Mouse (Mus musculus): ENCODE measurements around the gene Rin3. TPM values are rescaled to one million over a fixed set of nuclear protein-coding genes. Genes with fewer than 3 reads are reported as not detected.

Rin3 gene
- total and polyA plus RNA-seq, 2 experiments from 2014 or later = 4.6 to 13.4 TPM

DNA sequence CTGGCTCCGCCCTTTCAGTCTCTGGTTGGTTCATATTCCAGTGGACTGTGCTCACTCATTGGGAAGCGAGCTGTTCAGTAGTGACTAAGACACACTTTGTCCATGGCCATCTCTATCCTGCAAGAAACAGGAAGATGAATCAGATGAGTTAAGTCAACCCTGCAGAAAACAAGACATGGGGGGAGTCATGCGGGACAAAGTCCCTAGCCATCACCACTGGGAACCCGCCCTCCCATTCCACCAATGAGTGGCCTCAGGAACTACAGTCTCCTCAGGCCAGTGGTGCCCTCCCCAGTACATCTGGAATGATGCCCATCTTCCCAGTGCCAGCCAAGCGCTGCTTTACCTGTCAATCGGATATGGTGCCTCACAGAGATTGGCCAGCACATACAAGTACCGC, 111.6 kb downstream of the Rin3 start:
- H3K27me3 ChIP-seq (ENCODE audit: control insufficient read depth, insufficient read depth, low read length) = no peaks in the 10 kb centered on the region
- H3K4me1 ChIP-seq (ENCODE audit: control insufficient read depth, insufficient read depth) = peaks cover 3% of the 10 kb centered on the region; the same call in 1 of the 2 replicates
- no peaks in the 10 kb centered on the region for H3K9me3 ChIP-seq (replicated peaks; ENCODE audit: control insufficient read depth, low read length)
- 88% methylated on average over 7 of the region's 7 CpGs for WGBS
- no peak for TF ChIP-seq CTCF (IDR thresholded peaks at IDR 0.05; ENCODE audit: low read depth)
- no peak for TF ChIP-seq EP300 (IDR thresholded peaks at IDR 0.05; ENCODE audit: low read depth)
- H3K36me3 ChIP-seq (replicated peaks; ENCODE audit: control insufficient read depth, insufficient read depth, low read length) = peaks cover 64% of the 10 kb centered on the region
- H3K27ac ChIP-seq (ENCODE audit: low read depth) = no peak overlapping the region
- H3K4me3 ChIP-seq (ENCODE audit: low read depth, low read length) = no peak overlapping the region
- ATAC-seq (ENCODE audit: insufficient read depth, low read depth) (no peak), DNase-seq (ENCODE audit: low spot score) (no peak)
- no peak overlapping the region for H3K4me2 ChIP-seq (ENCODE audit: low read depth, low read length)
- no peak overlapping the region for H3K9ac ChIP-seq (replicated peaks; ENCODE audit: low read depth, low read length)

GRCm38 (mm10) chr12:102395537-102395936, 112.7 kb downstream of the Rin3 start:
- no peak for DNase-seq (ENCODE audit: low spot score)
- TF ChIP-seq CTCF (IDR thresholded peaks at IDR 0.05; ENCODE audit: low read depth) = no peak
- no peak for TF ChIP-seq EP300 (IDR thresholded peaks at IDR 0.05; ENCODE audit: low read depth)
- H3K9me3 ChIP-seq (replicated peaks; ENCODE audit: control insufficient read depth, low read length) = no peaks in the 10 kb centered on the region
- no peak overlapping the region for H3K4me2 ChIP-seq (ENCODE audit: low read depth, low read length)
- H3K27ac ChIP-seq (ENCODE audit: low read depth) = no peak overlapping the region
- H3K9ac ChIP-seq (replicated peaks; ENCODE audit: low read depth, low read length) = no peak overlapping the region
- no peak for ATAC-seq (ENCODE audit: insufficient read depth, low read depth)
- no peaks in the 10 kb centered on the region for H3K27me3 ChIP-seq (ENCODE audit: control insufficient read depth, insufficient read depth, low read length)
- peaks cover 71% of the 10 kb centered on the region for H3K36me3 ChIP-seq (replicated peaks; ENCODE audit: control insufficient read depth, insufficient read depth, low read length)
- peaks cover 5% of the 10 kb centered on the region; the same call in 1 of the 2 replicates for H3K4me1 ChIP-seq (ENCODE audit: control insufficient read depth, insufficient read depth)
- no peak overlapping the region for H3K4me3 ChIP-seq (ENCODE audit: low read depth, low read length)
- WGBS = 69% methylated on average over 9 of the region's 9 CpGs

DNA sequence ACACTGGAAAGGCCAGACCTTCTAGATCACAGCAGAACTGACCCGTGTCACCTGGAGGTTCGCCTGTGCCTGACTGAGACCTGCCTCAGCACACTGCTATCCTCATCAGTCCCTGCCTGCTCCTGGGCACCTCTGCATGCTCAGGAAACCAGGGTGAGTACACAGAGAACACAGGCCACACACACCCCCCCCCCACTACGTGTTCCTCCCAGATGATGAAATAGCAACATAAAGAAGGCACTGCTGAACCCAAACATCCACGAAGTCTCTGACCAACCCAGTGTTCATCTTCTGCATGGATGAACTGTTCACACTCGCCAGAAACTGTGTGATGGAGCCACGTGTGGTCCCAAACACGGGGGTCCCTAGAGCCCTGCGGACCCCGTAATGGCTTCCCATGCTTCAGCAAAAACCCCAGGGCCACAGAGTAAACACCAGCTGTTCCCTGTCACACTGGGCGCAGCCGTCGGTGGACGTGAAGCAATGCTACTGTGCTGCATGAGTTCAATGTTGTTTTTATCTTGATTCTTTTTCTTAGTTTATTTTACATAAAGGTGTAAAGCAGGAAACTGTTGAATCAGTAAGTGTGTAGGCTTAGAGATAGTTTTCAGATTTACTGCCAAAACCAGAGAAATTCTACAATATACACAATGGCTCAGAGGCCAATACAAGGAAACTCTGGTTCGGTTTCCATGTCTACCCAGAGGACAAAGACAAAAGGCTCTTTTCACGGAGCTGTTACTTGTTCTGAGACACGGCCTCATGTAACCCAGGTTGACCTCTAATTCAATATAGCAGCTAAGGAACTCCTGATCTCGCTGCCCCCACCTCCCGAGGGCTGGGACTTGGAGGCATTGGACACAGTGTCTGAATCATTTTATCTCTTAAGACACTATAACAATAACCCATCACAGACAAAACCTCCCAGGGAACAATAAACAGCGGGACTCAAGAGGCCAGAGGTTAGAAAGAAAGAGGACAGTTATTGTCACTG, 113.4 kb downstream of the Rin3 start:
- H3K27me3 ChIP-seq (ENCODE audit: control insufficient read depth, insufficient read depth, low read length) = no peaks in the 10 kb centered on the region
- H3K27ac ChIP-seq (ENCODE audit: low read depth) = no peak overlapping the region
- TF ChIP-seq EP300 (IDR thresholded peaks at IDR 0.05; ENCODE audit: low read depth) (no peak), CTCF (IDR thresholded peaks at IDR 0.05; ENCODE audit: low read depth) (no peak)
- DNase-seq (ENCODE audit: low spot score) (no peak), ATAC-seq (ENCODE audit: insufficient read depth, low read depth) (no peak)
- peaks cover 5% of the 10 kb centered on the region; the same call in 1 of the 2 replicates for H3K4me1 ChIP-seq (ENCODE audit: control insufficient read depth, insufficient read depth)
- H3K36me3 ChIP-seq (replicated peaks; ENCODE audit: control insufficient read depth, insufficient read depth, low read length) = peaks cover 74% of the 10 kb centered on the region
- no peaks in the 10 kb centered on the region for H3K9me3 ChIP-seq (replicated peaks; ENCODE audit: control insufficient read depth, low read length)
- H3K9ac ChIP-seq (replicated peaks; ENCODE audit: low read depth, low read length) = no peak overlapping the region
- 67% methylated on average over 19 of the region's 19 CpGs for WGBS
- no peak overlapping the region for H3K4me3 ChIP-seq (ENCODE audit: low read depth, low read length)
- no peak overlapping the region for H3K4me2 ChIP-seq (ENCODE audit: low read depth, low read length)

- H3K27ac ChIP-seq (ENCODE audit: low read depth) = no peak overlapping the region
- H3K9me3 ChIP-seq (replicated peaks; ENCODE audit: control insufficient read depth, low read length) = no peaks in the 10 kb centered on the region
- no peak overlapping the region for H3K4me2 ChIP-seq (ENCODE audit: low read depth, low read length)
- DNase-seq (ENCODE audit: low spot score) (no peak), ATAC-seq (ENCODE audit: insufficient read depth, low read depth) (no peak)
- no peak overlapping the region for H3K9ac ChIP-seq (replicated peaks; ENCODE audit: low read depth, low read length)
- no peak overlapping the region for H3K4me3 ChIP-seq (ENCODE audit: low read depth, low read length)
- no peak for TF ChIP-seq EP300 (IDR thresholded peaks at IDR 0.05; ENCODE audit: low read depth)
- TF ChIP-seq CTCF (IDR thresholded peaks at IDR 0.05; ENCODE audit: low read depth) = no peak
- 68% methylated on average over 4 of the region's 4 CpGs for WGBS
- H3K36me3 ChIP-seq (replicated peaks; ENCODE audit: control insufficient read depth, insufficient read depth, low read length) = peaks cover 78% of the 10 kb centered on the region
- peaks cover 5% of the 10 kb centered on the region; the same call in 1 of the 2 replicates for H3K4me1 ChIP-seq (ENCODE audit: control insufficient read depth, insufficient read depth)
- no peaks in the 10 kb centered on the region for H3K27me3 ChIP-seq (ENCODE audit: control insufficient read depth, insufficient read depth, low read length)
Observed at GRCm38 (mm10) chr12:102398588-102398987, 115.7 kb downstream of the Rin3 start.

GRCm38 (mm10) chr12:102413171-102413570, 130.3 kb downstream of the Rin3 start:
- peak overlapping the region; percentile 53 for H3K27ac ChIP-seq (ENCODE audit: low read depth)

More at GRCm38 (mm10) chr12:102413171-102413570, 130.3 kb downstream of the Rin3 start:
- WGBS = 43% methylated on average over 13 of the region's 13 CpGs
- H3K27me3 ChIP-seq (ENCODE audit: control insufficient read depth, insufficient read depth, low read length) = no peaks in the 10 kb centered on the region
- ATAC-seq (ENCODE audit: insufficient read depth, low read depth) = no peak; the same call in 1 of the 2 replicates
- H3K9ac ChIP-seq (replicated peaks; ENCODE audit: low read depth, low read length) = no peak overlapping the region
- H3K4me1 ChIP-seq (ENCODE audit: control insufficient read depth, insufficient read depth) = peaks cover 21% of the 10 kb centered on the region
- no peak overlapping the region for H3K4me2 ChIP-seq (ENCODE audit: low read depth, low read length)
- no peaks in the 10 kb centered on the region for H3K9me3 ChIP-seq (replicated peaks; ENCODE audit: control insufficient read depth, low read length)
- no peak for DNase-seq (ENCODE audit: low spot score)
- no peak overlapping the region for H3K4me3 ChIP-seq (ENCODE audit: low read depth, low read length)
- TF ChIP-seq CTCF (IDR thresholded peaks at IDR 0.05; ENCODE audit: low read depth) (no peak), EP300 (IDR thresholded peaks at IDR 0.05; ENCODE audit: low read depth) (no peak)
- H3K36me3 ChIP-seq (replicated peaks; ENCODE audit: control insufficient read depth, insufficient read depth, low read length) = no peaks in the 10 kb centered on the region
